Mouse (Mus musculus): ENCODE results near the gene Armc6. TPM values are rescaled to one million over a fixed set of nuclear protein-coding genes. Genes with fewer than 3 reads are reported as not detected.

Armc6 gene
- 26.8 and 27.6 TPM in 2 replicates for polyA plus RNA-seq (2016; fragmentation: Nextera tagmentation; extraction: Ambion mirVana)

- peak; percentile 96 for DNase-seq (ENCODE audit: low spot score)
- H3K9me3 ChIP-seq (replicated peaks) = no peaks in the 10 kb centered on the region
- H3K36me3 ChIP-seq = peaks cover 49% of the 10 kb centered on the region
- H3K27ac ChIP-seq = peak within 1 kb of the TSS; percentile 91
- H3K4me3 ChIP-seq = peak within 1 kb of the TSS; percentile 90
- peaks cover 23% of the 10 kb centered on the region for H3K4me1 ChIP-seq
- no peaks in the 10 kb centered on the region for H3K27me3 ChIP-seq (ENCODE audit: low read depth, poor library complexity, severe bottlenecking)
- under 1% methylated on average over 67 of the region's 67 CpGs for WGBS
Measured at GRCm38 (mm10) chr8:70234080-70234780, at the start of gene Armc6, which contains the start of gene Sugp2. Gene Armc6, minus strand, starts transcription at chr8:70234466. Gene Sugp2, plus strand, starts transcription at chr8:70234226.

- H3K4me1 ChIP-seq = peaks cover 52% of the 10 kb centered on the region
- peak overlapping the region; percentile 99 for H3K27ac ChIP-seq
- no peaks in the 10 kb centered on the region for H3K27me3 ChIP-seq (ENCODE audit: low read depth, poor library complexity, severe bottlenecking)
- WGBS = 1% methylated on average over 54 of the region's 55 CpGs
- H3K4me3 ChIP-seq = peak overlapping the region; percentile 93
- H3K9me3 ChIP-seq (replicated peaks) = no peaks in the 10 kb centered on the region
- peak; percentile 54 for DNase-seq (ENCODE audit: low spot score)
- peaks cover 45% of the 10 kb centered on the region for H3K36me3 ChIP-seq
Measured at GRCm38 (mm10) chr8:70283136-70284077, 49.1 kb upstream of the Armc6 start.

GRCm38 (mm10) chr8:70282603-70283135 is 48.4 kb upstream of the Armc6 start, which contains the start of gene Homer3:
Gene Homer3, plus strand, starts transcription at chr8:70282827.
- H3K36me3 ChIP-seq = peaks cover 38% of the 10 kb centered on the region
- H3K9me3 ChIP-seq (replicated peaks) = no peaks in the 10 kb centered on the region
- H3K4me3 ChIP-seq = peak within 1 kb of the TSS; percentile 93
- H3K4me1 ChIP-seq = peaks cover 60% of the 10 kb centered on the region
- H3K27ac ChIP-seq = peak within 1 kb of the TSS; percentile 99
- no peaks in the 10 kb centered on the region for H3K27me3 ChIP-seq (ENCODE audit: low read depth, poor library complexity, severe bottlenecking)
- peak; percentile 97 for DNase-seq (ENCODE audit: low spot score)
- WGBS = 1% methylated on average over 36 of the region's 36 CpGs

- 64% methylated on average over 3 of the region's 3 CpGs for WGBS
Measured at GRCm38 (mm10) chr8:70281001-70281400, 46.7 kb upstream of the Armc6 start.

DNA sequence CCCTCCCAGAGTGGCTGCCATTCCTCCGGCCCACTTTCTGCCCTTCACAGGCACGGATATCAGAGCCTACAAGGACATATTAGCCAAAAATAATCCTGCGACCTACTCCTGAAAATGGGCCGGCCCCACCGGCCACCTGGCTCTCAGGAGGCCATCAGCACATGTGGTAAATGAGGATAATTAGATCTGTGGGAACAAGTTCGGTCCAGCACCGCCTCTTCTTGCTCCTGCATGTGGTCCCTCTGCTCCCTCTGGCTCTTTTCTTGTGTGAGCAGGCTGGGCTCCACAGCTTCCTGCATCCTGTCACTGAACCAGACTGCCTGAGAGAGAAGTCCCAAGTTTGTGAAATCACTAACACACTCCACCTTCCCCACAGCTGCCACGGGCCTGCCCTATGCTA is 45.0 kb upstream of the Armc6 start:
- Histone ChIP-seq H3K9me3 (replicated peaks) (no peaks in the 10 kb centered on the region), H3K27me3 (ENCODE audit: low read depth, poor library complexity, severe bottlenecking) (no peaks in the 10 kb centered on the region), H3K4me3 (no peak overlapping the region), H3K36me3 (0 out of 2 replicates have a peak, but pooled peaks cover 4% of the 10 kb centered on the region), H3K4me1 (peaks cover 54% of the 10 kb centered on the region), H3K27ac (peak overlapping the region; percentile 47; the same call in 1 of the 2 replicates)
- WGBS = 57% methylated on average over 8 of the region's 8 CpGs
- no peak for DNase-seq (ENCODE audit: low spot score)

More at GRCm38 (mm10) chr8:70281001-70281400, 46.7 kb upstream of the Armc6 start:
- no peaks in the 10 kb centered on the region for H3K9me3 ChIP-seq (replicated peaks)
- peaks cover 21% of the 10 kb centered on the region for H3K36me3 ChIP-seq
- peak overlapping the region; percentile 42 for H3K27ac ChIP-seq
- no peaks in the 10 kb centered on the region for H3K27me3 ChIP-seq (ENCODE audit: low read depth, poor library complexity, severe bottlenecking)
- no peak for DNase-seq (ENCODE audit: low spot score)
- H3K4me1 ChIP-seq = peaks cover 61% of the 10 kb centered on the region
- H3K4me3 ChIP-seq = no peak overlapping the region

GRCm38 (mm10) chr8:70278175-70278574 is 43.9 kb upstream of the Armc6 start:
- peaks cover 46% of the 10 kb centered on the region for H3K4me1 ChIP-seq
- no peaks in the 10 kb centered on the region for H3K27me3 ChIP-seq (ENCODE audit: low read depth, poor library complexity, severe bottlenecking)
- 72% methylated on average over 15 of the region's 15 CpGs for WGBS
- no peak for DNase-seq (ENCODE audit: low spot score)
- 0 out of 2 replicates have a peak, but pooled peaks cover 2% of the 10 kb centered on the region for H3K36me3 ChIP-seq
- no peak overlapping the region for H3K4me3 ChIP-seq
- no peaks in the 10 kb centered on the region for H3K9me3 ChIP-seq (replicated peaks)
- peak overlapping the region; percentile 37; the same call in 1 of the 2 replicates for H3K27ac ChIP-seq

DNA sequence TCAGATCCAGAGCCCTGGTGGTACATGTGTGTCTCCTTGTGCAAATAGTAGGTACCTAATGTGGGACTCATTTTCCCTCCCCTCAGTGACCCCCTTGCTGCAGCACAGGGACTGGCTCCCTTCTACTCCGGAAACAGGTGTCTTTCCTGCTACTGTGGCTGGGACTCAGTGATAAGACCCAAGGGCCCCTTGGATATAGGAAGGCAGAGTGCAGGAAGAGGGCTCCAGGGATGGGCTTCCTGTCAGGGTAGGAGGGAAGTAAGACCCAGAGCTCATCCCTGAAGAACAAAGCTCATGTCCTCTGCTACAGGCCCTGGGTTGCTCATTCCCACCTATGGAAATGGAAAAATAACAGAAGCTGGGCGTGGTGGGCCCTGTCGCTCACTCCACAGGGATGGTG is 42.2 kb upstream of the Armc6 start:
- no peaks in the 10 kb centered on the region for H3K36me3 ChIP-seq
- H3K9me3 ChIP-seq (replicated peaks) = no peaks in the 10 kb centered on the region
- H3K4me3 ChIP-seq = no peak overlapping the region
- H3K4me1 ChIP-seq = peaks cover 40% of the 10 kb centered on the region
- no peak for DNase-seq (ENCODE audit: low spot score)
- WGBS = 93% methylated on average over 3 of the region's 3 CpGs
- H3K27me3 ChIP-seq (ENCODE audit: low read depth, poor library complexity, severe bottlenecking) = no peaks in the 10 kb centered on the region
- no peak overlapping the region for H3K27ac ChIP-seq

- no peaks in the 10 kb centered on the region for H3K36me3 ChIP-seq
- no peaks in the 10 kb centered on the region for H3K9me3 ChIP-seq (replicated peaks)
- no peaks in the 10 kb centered on the region for H3K27me3 ChIP-seq (ENCODE audit: low read depth, poor library complexity, severe bottlenecking)
- no peak overlapping the region for H3K27ac ChIP-seq
- no peak overlapping the region for H3K4me3 ChIP-seq
- no peak for DNase-seq (ENCODE audit: low spot score)
- peaks cover 26% of the 10 kb centered on the region for H3K4me1 ChIP-seq
Measured at GRCm38 (mm10) chr8:70274350-70274749, 40.1 kb upstream of the Armc6 start.

GRCm38 (mm10) chr8:70272949-70273348 is 38.7 kb upstream of the Armc6 start:
- no peak for DNase-seq (ENCODE audit: low spot score)
- H3K9me3 ChIP-seq (replicated peaks) = no peaks in the 10 kb centered on the region
- H3K4me1 ChIP-seq = peaks cover 16% of the 10 kb centered on the region
- H3K27me3 ChIP-seq (ENCODE audit: low read depth, poor library complexity, severe bottlenecking) = no peaks in the 10 kb centered on the region
- WGBS = 57% methylated on average over 3 of the region's 3 CpGs
- no peak overlapping the region for H3K27ac ChIP-seq
- no peaks in the 10 kb centered on the region for H3K36me3 ChIP-seq
- no peak overlapping the region for H3K4me3 ChIP-seq

GRCm38 (mm10) chr8:70268799-70269565 is 34.7 kb upstream of the Armc6 start:
- no peaks in the 10 kb centered on the region for H3K27me3 ChIP-seq (ENCODE audit: low read depth, poor library complexity, severe bottlenecking)
- DNase-seq (ENCODE audit: low spot score) = no peak
- no peak overlapping the region for H3K4me3 ChIP-seq
- H3K36me3 ChIP-seq = peaks cover 23% of the 10 kb centered on the region
- H3K4me1 ChIP-seq = peaks cover 12% of the 10 kb centered on the region
- H3K27ac ChIP-seq = 0 out of 2 replicates have a peak overlapping the region, but pooled peaks have one; percentile 8
- 60% methylated on average over 11 of the region's 11 CpGs for WGBS
- no peaks in the 10 kb centered on the region for H3K9me3 ChIP-seq (replicated peaks)

- H3K27me3 ChIP-seq (ENCODE audit: low read depth, poor library complexity, severe bottlenecking) = no peaks in the 10 kb centered on the region
- H3K36me3 ChIP-seq = peaks cover 30% of the 10 kb centered on the region
- peaks cover 12% of the 10 kb centered on the region for H3K4me1 ChIP-seq
- H3K9me3 ChIP-seq (replicated peaks) = no peaks in the 10 kb centered on the region
- 65% methylated on average over 5 of the region's 5 CpGs for WGBS
- H3K4me3 ChIP-seq = no peak overlapping the region
- no peak for DNase-seq (ENCODE audit: low spot score)
- H3K27ac ChIP-seq = 0 out of 2 replicates have a peak overlapping the region, but pooled peaks have one; percentile 8
Measured at GRCm38 (mm10) chr8:70268311-70268710, 34.0 kb upstream of the Armc6 start.

DNA sequence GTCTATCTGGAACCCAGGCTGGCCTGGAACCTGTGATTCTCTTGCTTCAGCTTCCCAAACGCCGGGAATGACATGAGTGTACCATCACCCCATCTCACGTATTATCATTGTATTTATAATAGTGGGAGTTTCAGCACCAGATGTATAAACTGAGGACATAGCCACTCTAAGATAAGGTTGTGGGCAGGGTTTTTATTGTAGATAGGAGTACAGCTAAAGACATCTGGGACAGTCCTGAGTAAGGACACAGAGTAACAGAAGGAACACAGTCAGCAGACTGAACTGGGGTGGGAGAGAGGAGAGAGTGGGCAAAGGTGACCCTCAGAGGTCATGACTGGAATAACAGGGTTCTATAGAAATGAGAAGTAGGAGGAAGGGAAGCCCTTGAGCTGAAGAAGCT is 33.4 kb upstream of the Armc6 start:
- Histone ChIP-seq H3K36me3 (peaks cover 36% of the 10 kb centered on the region), H3K9me3 (replicated peaks) (no peaks in the 10 kb centered on the region), H3K27ac (no peak overlapping the region), H3K27me3 (ENCODE audit: low read depth, poor library complexity, severe bottlenecking) (no peaks in the 10 kb centered on the region), H3K4me3 (no peak overlapping the region), H3K4me1 (peaks cover 7% of the 10 kb centered on the region)
- DNase-seq (ENCODE audit: low spot score) = no peak
- 87% methylated on average over 3 of the region's 3 CpGs for whole genome bisulfite sequencing
